Mouse (Mus musculus): ENCODE measurements at regions not wholly inside any gene's neighbourhood (a gene's known extent, or its start where the extent isn't known, plus 50 kb on each side); places are given as distances from the start of the nearest gene placed in this dataset.
"Not testable (repeated sequence)": the region's sequence is repeated elsewhere in the genome, so short reads cannot be mapped to it uniquely, and the experiment has no call there.

- DNase-seq (ENCODE audit: low spot score in 2 of 2): no peak
Measured at GRCm38 (mm10) chr13:35598003-35598402, 61.6 kb upstream of the Cdyl start.

DNA sequence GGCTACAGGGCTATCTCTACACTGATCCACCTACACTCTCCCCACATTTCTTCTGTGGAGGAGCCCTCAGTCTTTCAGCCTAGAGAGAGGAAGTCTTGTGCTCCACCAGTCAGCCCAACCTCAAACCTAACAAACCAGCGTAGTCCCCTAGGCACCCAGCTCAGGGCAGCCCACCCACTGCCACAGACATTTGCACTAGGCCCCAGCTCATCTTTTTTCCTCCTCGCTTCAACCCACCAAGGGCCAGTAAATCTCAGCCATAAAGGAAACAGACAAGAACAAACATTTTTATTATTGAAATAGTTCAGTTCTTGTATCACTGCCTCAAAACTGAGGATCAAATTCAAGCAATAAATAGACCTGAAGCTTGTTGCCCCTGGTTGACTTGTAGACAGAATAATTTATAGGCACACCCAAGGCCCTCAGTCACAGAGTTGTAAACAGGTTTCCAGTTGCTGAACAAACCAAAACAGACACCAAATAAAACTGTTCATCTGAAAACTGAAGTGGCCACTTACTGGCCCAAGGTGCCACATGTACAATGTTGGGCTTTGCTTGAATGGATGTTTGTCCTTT is 58.0 kb upstream of the Cdyl start:
- no peak for DNase-seq (ENCODE audit: low spot score in 2 of 2)

- DNase-seq (ENCODE audit: low spot score in 2 of 2): no peak
Measured at GRCm38 (mm10) chr13:35603080-35603479, 56.6 kb upstream of the Cdyl start.

DNA sequence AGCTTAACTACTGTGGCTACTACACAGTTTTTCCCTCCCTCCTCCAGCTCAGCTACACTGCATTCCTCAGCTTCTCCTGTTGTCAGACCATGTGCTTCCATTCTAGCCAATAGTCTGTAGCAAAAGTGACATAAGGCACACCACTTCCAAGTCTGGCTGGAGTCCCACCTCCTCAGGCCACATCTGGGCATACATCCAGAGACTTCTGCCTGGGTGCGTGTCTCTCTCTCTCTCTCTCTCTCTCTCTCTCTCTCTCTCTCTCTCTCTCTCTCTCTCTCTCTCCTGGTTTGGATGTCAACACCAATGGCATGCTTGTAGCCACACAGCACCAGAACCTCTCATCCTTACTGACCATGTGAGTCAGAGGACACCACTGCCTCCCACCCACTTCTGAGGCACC is 55.6 kb upstream of the Cdyl start:
- no peak for DNase-seq (ENCODE audit: low spot score in 2 of 2)

- DNase-seq (ENCODE audit: low spot score in 2 of 2): no peak
Measured at GRCm38 (mm10) chr13:35604765-35605164, 54.9 kb upstream of the Cdyl start.

- DNase-seq (ENCODE audit: low spot score in 2 of 2): not testable (repeated sequence)
Measured at GRCm38 (mm10) chr13:35606857-35607561, 52.6 kb upstream of the Cdyl start.

GRCm38 (mm10) chr13:35607710-35608109 is 51.9 kb upstream of the Cdyl start:
- no peak for DNase-seq (ENCODE audit: low spot score in 2 of 2)
